Mouse (Mus musculus) myocyte (in vitro differentiated cells): Measurements from ENCODE around the gene Gm37240. TPM values are rescaled to one million over a fixed set of nuclear protein-coding genes. Genes with fewer than 3 reads are reported as not detected.

ENCODE experiments used
- H3K27me3 ChIP-seq: one replicate; pipeline ENCODE4 v1.6.1; 2011; ENCODE audit not compliant: control insufficient read depth, insufficient read depth, insufficient read length
- H3K36me3 ChIP-seq: one replicate; pipeline ENCODE4 v1.6.1; 2011; ENCODE audit not compliant: control insufficient read depth, insufficient read depth
- H3K4me2 ChIP-seq: one replicate; pipeline ENCODE4 v1.6.1; 2011; ENCODE audit warnings: low read depth, control low read depth
- H3K4me3 ChIP-seq: one replicate; pipeline ENCODE4 v1.5.1; 2011; ENCODE audit warnings: mild to moderate bottlenecking, control low read depth, moderate library complexity
- H3K79me2 ChIP-seq: one replicate; pipeline ENCODE4 v1.6.1; 2011; ENCODE audit not compliant: control insufficient read depth, insufficient read depth
- H3ac ChIP-seq: one replicate; pipeline ENCODE4 v1.6.1; 2011; ENCODE audit not compliant: control insufficient read depth, insufficient read length
- CEBPB ChIP-seq: IDR thresholded peaks from 2 replicates; pipeline ENCODE4 v1.6.1; 2011; ENCODE audit warnings: mild to moderate bottlenecking, moderate library complexity; ENCODE audit not compliant: poor library complexity, insufficient read depth, severe bottlenecking
- E2F4 ChIP-seq: IDR thresholded peaks from one replicate; pipeline ENCODE4 v1.6.1; 2011; ENCODE audit warnings: mild to moderate bottlenecking, control low read depth, moderate library complexity; ENCODE audit not compliant: insufficient read depth
- MAX ChIP-seq: IDR thresholded peaks from one replicate; pipeline ENCODE4 v1.6.1; 2011; ENCODE audit warnings: low read depth, mild to moderate bottlenecking, control low read depth
- MYOD1 ChIP-seq, 3 experiments: IDR thresholded peaks; one replicate each; pipeline ENCODE4 v1.6.1; 2011; ENCODE audit warnings: control low read depth in 2 of 3, low read depth in 2 of 3, mild to moderate bottlenecking in 2 of 3, moderate library complexity in 1 of 3; ENCODE audit not compliant: insufficient read length in 2 of 3, control insufficient read depth in 1 of 3
- MYOG ChIP-seq, 3 experiments: IDR thresholded peaks; one replicate each; pipeline ENCODE4 v1.6.1; 2011; ENCODE audit warnings: control low read depth in 2 of 3, low read depth in 2 of 3, mild to moderate bottlenecking in 2 of 3; ENCODE audit not compliant: insufficient read length in 2 of 3, control insufficient read depth in 1 of 3, insufficient read depth in 1 of 3
- POLR2A ChIP-seq: IDR thresholded peaks from one replicate; pipeline ENCODE4 v1.6.1; 2011; ENCODE audit warnings: low read depth, mild to moderate bottlenecking, control low read depth, moderate library complexity; ENCODE audit not compliant: insufficient read length
- POLR2AphosphoS2 ChIP-seq: IDR thresholded peaks from one replicate; pipeline ENCODE4 v1.6.1; 2011; ENCODE audit warnings: low read depth, control low read depth; ENCODE audit not compliant: insufficient read length
- REST ChIP-seq: IDR thresholded peaks from one replicate; pipeline ENCODE4 v1.6.1; 2011; ENCODE audit warnings: mild to moderate bottlenecking, control low read depth, moderate library complexity; ENCODE audit not compliant: insufficient read depth, insufficient read length
- SRF ChIP-seq: IDR thresholded peaks from one replicate; pipeline ENCODE4 v1.6.1; 2011; ENCODE audit warnings: low read depth; ENCODE audit not compliant: control insufficient read depth, insufficient read length
- TCF12 ChIP-seq: IDR thresholded peaks from one replicate; pipeline ENCODE4 v1.6.1; 2011; ENCODE audit warnings: mild to moderate bottlenecking, control low read depth; ENCODE audit not compliant: poor library complexity, insufficient read depth, severe bottlenecking
- TCF3 ChIP-seq: IDR thresholded peaks from one replicate; pipeline ENCODE4 v1.6.1; 2011; ENCODE audit warnings: low read depth, control low read depth; ENCODE audit not compliant: insufficient read length
- USF1 ChIP-seq: IDR thresholded peaks from one replicate; pipeline ENCODE4 v1.6.1; 2011; ENCODE audit warnings: low read depth, mild to moderate bottlenecking, control low read depth, moderate library complexity
- polyA plus RNA-seq: library from polyadenylated mRNA; unstranded; fragments of >200 nt; fragmentation: generic; extraction: Trizol; gene quantifications from one replicate; pipeline ENCODE4 v1.2.1, GENCODE M21; 2012; ENCODE audit warnings: missing spikeins

Gm37240 gene
- polyA plus RNA-seq, 1 experiment: 8.7 TPM

- H3K79me2 ChIP-seq: no peaks in the 10 kb centered on the region
- no peaks in the 10 kb centered on the region for H3K36me3 ChIP-seq
- no peak within 1 kb of the TSS for H3K4me3 ChIP-seq
- no peak for TF ChIP-seq POLR2AphosphoS2
- TF ChIP-seq TCF12: no peak
- TF ChIP-seq SRF: no peak
- no peak for TF ChIP-seq REST
- TF ChIP-seq POLR2A: no peak
- TF ChIP-seq CEBPB: no peak
- no peak for TF ChIP-seq MYOD1 (IDR thresholded peaks at IDR 0.05; ENCODE audit: control insufficient read depth in 1 of 3, insufficient read length in 2 of 3, low read depth in 2 of 3)
- H3K4me2 ChIP-seq: no peak within 1 kb of the TSS
- no peak within 1 kb of the TSS for H3ac ChIP-seq
- H3K27me3 ChIP-seq: no peaks in the 10 kb centered on the region
These were observed 1294.0 kb downstream of the Gm37240 start, which contains the start of gene Tigd4 for GRCm38 (mm10) chr3:84593274-84593673. Gene Tigd4 (plus strand): TSS chr3:84593574.

- Histone ChIP-seq H3K79me2 (peaks cover 2% of the 10 kb centered on the region), H3K4me3 (no peak overlapping the region), H3K27me3 (no peaks in the 10 kb centered on the region), H3K36me3 (no peaks in the 10 kb centered on the region), H3K4me2 (no peak overlapping the region), H3ac (no peak overlapping the region)
- TF ChIP-seq MYOD1 (IDR thresholded peaks at IDR 0.05; ENCODE audit: control insufficient read depth in 1 of 3, insufficient read length in 2 of 3, low read depth in 2 of 3) (no peak), USF1 (no peak), POLR2A (no peak), E2F4 (no peak)
These were observed 1300.6 kb downstream of the Gm37240 start for GRCm38 (mm10) chr3:84586736-84587135.

- Histone ChIP-seq H3K27me3 (no peaks in the 10 kb centered on the region), H3K36me3 (no peaks in the 10 kb centered on the region), H3K4me3 (peak overlapping the region; percentile 94), H3ac (peak overlapping the region; percentile 11), H3K79me2 (peaks cover 41% of the 10 kb centered on the region), H3K4me2 (peak overlapping the region; percentile 81)
- TF ChIP-seq SRF: no peak
- TF ChIP-seq MYOD1 (IDR thresholded peaks at IDR 0.05; ENCODE audit: control insufficient read depth in 1 of 3, insufficient read length in 2 of 3, low read depth in 2 of 3): no peak
- TF ChIP-seq TCF12: no peak
- no peak for TF ChIP-seq USF1
- no peak for TF ChIP-seq MYOG (IDR thresholded peaks at IDR 0.05; ENCODE audit: control insufficient read depth in 1 of 3, insufficient read depth in 1 of 3, insufficient read length in 2 of 3, low read depth in 2 of 3)
These were observed 1304.4 kb downstream of the Gm37240 start for GRCm38 (mm10) chr3:84582913-84583276.

GRCm38 (mm10) chr3:84582023-84582912 lies 1305.0 kb downstream of the Gm37240 start, which contains the start of gene Arfip1:
Gene Arfip1 (minus strand): TSS chr3:84582625.
- H3K36me3 ChIP-seq: no peaks in the 10 kb centered on the region
- TF ChIP-seq REST (no peak), TCF3 (no peak), MAX (no peak), MYOD1 (IDR thresholded peaks at IDR 0.05; ENCODE audit: control insufficient read depth in 1 of 3, insufficient read length in 2 of 3, low read depth in 2 of 3) (peak in 2 of 3 experiments; percentile 64 to 85), POLR2A (peak; percentile 61), E2F4 (no peak), POLR2AphosphoS2 (peak; percentile 43), TCF12 (no peak), SRF (no peak), MYOG (IDR thresholded peaks at IDR 0.05; ENCODE audit: control insufficient read depth in 1 of 3, insufficient read depth in 1 of 3, insufficient read length in 2 of 3, low read depth in 2 of 3) (peak; percentile 28 to 90 (median 82)), CEBPB (no peak), USF1 (no peak)
- H3K27me3 ChIP-seq: no peaks in the 10 kb centered on the region
- peak within 1 kb of the TSS; percentile 100 for H3K4me2 ChIP-seq
- H3K4me3 ChIP-seq: peak within 1 kb of the TSS; percentile 94
- H3ac ChIP-seq: peak within 1 kb of the TSS; percentile 11
- H3K79me2 ChIP-seq: peaks cover 47% of the 10 kb centered on the region

GRCm38 (mm10) chr3:84581696-84582022 lies 1305.7 kb downstream of the Gm37240 start:
- TF ChIP-seq POLR2A (no peak), USF1 (no peak), MAX (no peak), TCF3 (no peak), POLR2AphosphoS2 (no peak), REST (no peak), E2F4 (no peak), SRF (no peak)
- Histone ChIP-seq H3K27me3 (no peaks in the 10 kb centered on the region), H3K36me3 (no peaks in the 10 kb centered on the region), H3K4me3 (peak overlapping the region; percentile 94), H3K4me2 (peak overlapping the region; percentile 100), H3K79me2 (peaks cover 53% of the 10 kb centered on the region), H3ac (peak overlapping the region; percentile 11)
